Mouse (Mus musculus) Patski (cell line): Measurements from ENCODE around the gene Cxcr4. TPM values are rescaled to one million over a fixed set of nuclear protein-coding genes. Genes with fewer than 3 reads are reported as not detected.

ENCODE experiments used
- ATAC-seq: fragments of 100-300 bp; one replicate; pipeline ENCODE4 v1.8.0; 2021
- CTCF ChIA-PET: fragments of 350-600 bp; sonication (Branson Sonifier 250); formaldehyde crosslinking; loops from one replicate; lab custom pipeline; 2022; ENCODE audit warnings: inconsistent platforms; lab: Charles Lee
- POLR2A ChIA-PET: fragments of 350-600 bp; sonication (Branson Sonifier 250); formaldehyde crosslinking; loops from one replicate; lab custom pipeline; 2022; ENCODE audit warnings: antibody characterized with exemption, inconsistent platforms; lab: Charles Lee
- DNase-seq: peaks from one replicate; pipeline ENCODE4 v3.0.0-alpha.2; 2011; ENCODE audit warnings: low read depth, low spot score
- H3K27me3 ChIP-seq: fragments of 371-371 bp; one replicate; pipeline ENCODE4 v1.5.1; 2021
- CTCF ChIP-seq: fragments of 100-300 bp; IDR thresholded peaks from one replicate; pipeline ENCODE4 v1.5.1; 2021
- in situ Hi-C: fragments of 300-500 bp; cut with MboI; formaldehyde crosslinking; loops from 3 replicates; pipeline ENCODE4 v1.11.1; 2018; ENCODE audit warnings: low pct_unique_long_range_greater_than_20kb, mixed read lengths
- polyA plus RNA-seq: library from polyadenylated mRNA; unstranded; gene quantifications from one replicate; pipeline ENCODE4 v1.2.3, GENCODE M21; 2021

Cxcr4 gene
- polyA plus RNA-seq, 1 experiment from 2014 or later, result 3.2 TPM

- ChIA-PET CTCF (no interaction called here), POLR2A (no interaction called here)
- in situ Hi-C loops, result no loop called here
- DNase-seq, result no peak
- no peaks in the 10 kb centered on the region for H3K27me3 ChIP-seq
- TF ChIP-seq CTCF, result no peak
- no peak for ATAC-seq
Measured at GRCm38 (mm10) chr1:128571033-128571432, 21.1 kb downstream of the Cxcr4 start.

GRCm38 (mm10) chr1:128569992-128570648 lies 22.0 kb downstream of the Cxcr4 start:
- in situ Hi-C loops, result no loop called here
- CTCF ChIA-PET, result no interaction called here
- H3K27me3 ChIP-seq, result no peaks in the 10 kb centered on the region
- POLR2A ChIA-PET, result interaction anchor here (0.5 kb wide), 1 partner anchor 52 kb away, joined by 3 read pairs; no protein-coding TSS in a partner anchor
- no peak for TF ChIP-seq CTCF
- no peak for ATAC-seq
- DNase-seq, result no peak

- TF ChIP-seq CTCF, result no peak
- DNase-seq (no peak), ATAC-seq (no peak)
- peaks cover 6% of the 10 kb centered on the region for H3K27me3 ChIP-seq
- CTCF ChIA-PET, result no interaction called here
- POLR2A ChIA-PET, result no interaction called here
- in situ Hi-C loops, result no loop called here
Measured at GRCm38 (mm10) chr1:128567224-128568197, 24.6 kb downstream of the Cxcr4 start.

GRCm38 (mm10) chr1:128563905-128564304 lies 28.2 kb downstream of the Cxcr4 start:
- ChIA-PET CTCF (interaction anchor here (1.0 kb wide), 1 partner anchor 14 kb away, joined by 3 read pairs; no protein-coding TSS in a partner anchor), POLR2A (no interaction called here)
- in situ Hi-C loops, result no loop called here
- ATAC-seq (no peak), DNase-seq (no peak)
- H3K27me3 ChIP-seq, result peaks cover 6% of the 10 kb centered on the region
- no peak for TF ChIP-seq CTCF

- ATAC-seq (no peak), DNase-seq (no peak)
- CTCF ChIA-PET, result no interaction called here
- H3K27me3 ChIP-seq, result peaks cover 6% of the 10 kb centered on the region
- no peak for TF ChIP-seq CTCF
- in situ Hi-C loops, result no loop called here
- POLR2A ChIA-PET, result no interaction called here
Measured at GRCm38 (mm10) chr1:128561325-128561874, 30.7 kb downstream of the Cxcr4 start.

- no peak for TF ChIP-seq CTCF
- ChIA-PET CTCF (no interaction called here), POLR2A (interaction anchor here (0.5 to 0.6 kb wide), 2 partner anchors 10 to 19 kb away, joined by 3 to 4 read pairs; no protein-coding TSS in a partner anchor)
- in situ Hi-C loops, result no loop called here
- DNase-seq, result no peak
- ATAC-seq, result no peak
- peaks cover 6% of the 10 kb centered on the region for H3K27me3 ChIP-seq
Measured at GRCm38 (mm10) chr1:128560452-128561324, 31.4 kb downstream of the Cxcr4 start.

- no peak for ATAC-seq
- in situ Hi-C loops, result no loop called here
- H3K27me3 ChIP-seq, result no peaks in the 10 kb centered on the region
- ChIA-PET POLR2A (no interaction called here), CTCF (no interaction called here)
- no peak for TF ChIP-seq CTCF
- no peak for DNase-seq
Measured at GRCm38 (mm10) chr1:128557953-128558352, 34.1 kb downstream of the Cxcr4 start.

GRCm38 (mm10) chr1:128552545-128552944 lies 39.5 kb downstream of the Cxcr4 start:
- CTCF ChIA-PET, result interaction anchor here (1.1 kb wide), 1 partner anchor 23 kb away, joined by 3 read pairs; no protein-coding TSS in a partner anchor
- POLR2A ChIA-PET, result no interaction called here
- H3K27me3 ChIP-seq, result no peaks in the 10 kb centered on the region
- ATAC-seq (no peak), DNase-seq (no peak)
- TF ChIP-seq CTCF, result no peak
- in situ Hi-C loops, result no loop called here

GRCm38 (mm10) chr1:128551743-128552397 lies 40.2 kb downstream of the Cxcr4 start:
- DNase-seq, result no peak

More at GRCm38 (mm10) chr1:128551743-128552397, 40.2 kb downstream of the Cxcr4 start:
- TF ChIP-seq CTCF, result no peak
- ChIA-PET POLR2A (no interaction called here), CTCF (no interaction called here)
- no peaks in the 10 kb centered on the region for H3K27me3 ChIP-seq
- ATAC-seq, result no peak
- in situ Hi-C loops, result no loop called here
